In the genomic region with DNA sequence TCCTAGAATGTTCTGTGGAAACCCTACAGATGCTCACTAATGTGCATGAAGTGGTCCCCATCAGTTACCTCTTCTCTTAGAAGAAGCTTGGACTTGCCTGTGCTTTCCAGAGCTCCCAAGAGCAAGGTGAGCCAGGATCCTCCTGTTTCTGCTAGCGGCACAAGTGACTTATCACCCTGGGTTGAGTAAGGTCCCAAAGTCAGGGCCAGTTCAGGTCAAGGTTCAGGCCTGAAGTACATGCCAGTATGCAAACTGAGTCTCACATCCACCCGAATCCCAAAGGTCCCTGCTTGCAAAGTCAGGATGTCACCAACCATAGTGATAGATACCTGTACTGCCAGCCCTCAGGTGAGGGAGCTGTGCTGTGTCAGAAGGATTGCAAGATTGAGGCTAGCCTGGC, we compare ENCODE assay signal across 16 mouse cellular contexts. TPM values are rescaled to one million over a fixed set of nuclear protein-coding genes. Genes with fewer than 3 reads are reported as not detected.
DNase-seq lines count a peak whose midpoint lies in the region; TF ChIP-seq lines count a peak whose summit lies in the region.
"Had no signal": no experiment of that assay in that cellular context is flagged by ENCODE, and none has a peak within 500 bp of the region (broad histone marks: within the 10 kb centered on the region; RNA-seq: fewer than 3 reads in every experiment).

No protein-coding gene starts in this region.

- H3K36me3 ChIP-seq in liver, adult 2 months (ENCODE audit: control insufficient read depth, insufficient read depth, low read length): no peaks in the 10 kb centered on the region
- H3K36me3 ChIP-seq: G1E had no signal

- no peak overlapping the region for H3K4me3 ChIP-seq in liver, adult 2 months (ENCODE audit: insufficient read depth, low read depth, low read length)

- no peak for TF ChIP-seq CTCF in liver, adult 2 months (IDR thresholded peaks at IDR 0.05; ENCODE audit: low read depth, low read length)

- H3K4me1 ChIP-seq in liver, adult 2 months (ENCODE audit: control insufficient read depth, insufficient read depth, low read length): peaks cover 2% of the 10 kb centered on the region; the same call in 1 of the 2 replicates

- TF ChIP-seq POLR2A in liver, adult 2 months (IDR thresholded peaks at IDR 0.05; ENCODE audit: extremely low read depth, insufficient read depth, low read length): no peak

- WGBS in liver, adult 2 months: 29% methylated on average over 2 of the region's 2 CpGs

- peak; percentile 79 for DNase-seq in liver, adult 2 months (ENCODE audit: extremely low read depth, low read depth, low spot score)
- DNase-seq in liver: no peak
- DNase-seq: adrenal gland, adult 2 months; adrenal gland, adult 8-10 months; adrenal gland, postnatal 10 days; adrenal gland, postnatal 14 days; adrenal gland, postnatal 25 days; adrenal gland, postnatal 36 days; B cell, adult 2 months; cerebellum, adult 11 months; cerebellum, adult 11-12 months; cerebellum, adult 18-20 months; cerebellum, adult 2 months had no signal

- H3K27ac ChIP-seq in liver, adult 2 months (replicated peaks; ENCODE audit: insufficient read depth, low read depth, low read length): no peak overlapping the region

- H3K27me3 ChIP-seq in liver, adult 2 months (ENCODE audit: control insufficient read depth, insufficient read depth, low read length): no peaks in the 10 kb centered on the region
- H3K27me3 ChIP-seq: CH12.LX, Patski had no signal

- H3K9ac ChIP-seq in liver, adult 2 months (ENCODE audit: low read depth, low read length): no peak overlapping the region

- H3K79me2 ChIP-seq in liver, adult 2 months (ENCODE audit: control insufficient read depth, insufficient read depth, low read length): no peaks in the 10 kb centered on the region

RNA-seq across cellular contexts. Expression of a gene that starts 37.3 kb away (rescaled TPM):
- 1.1 and 1.9 TPM in 2 replicates for total RNA-seq in liver, adult 2 months (2014; rRNA removed)
- polyA plus RNA-seq in liver, adult 2 months (2012; rRNA removed): 2.3 and 4.5 TPM in 2 replicates

RNA-seq across cellular contexts. Expression of a gene that starts 40.8 kb away (rescaled TPM):
- 14.3 and 14.8 TPM in 2 replicates for total RNA-seq in liver, adult 2 months (2014; rRNA removed)
- polyA plus RNA-seq in liver, adult 2 months (2012; rRNA removed): 6.8 and 11.9 TPM in 2 replicates
